Mouse (Mus musculus) erythroblast, embryonic 14.5 days (primary cell): ENCODE results near the gene Zfp296.

Experiments
- GATA1 ChIP-seq: IDR thresholded peaks from 2 replicates; pipeline ENCODE4 v1.6.1; 2012; ENCODE audit warnings: low read length, inconsistent platforms, mixed read lengths
- TAL1 ChIP-seq: IDR thresholded peaks from 3 replicates; pipeline ENCODE4 v1.6.1; 2012; ENCODE audit warnings: low read length, inconsistent platforms, mixed read lengths

DNA sequence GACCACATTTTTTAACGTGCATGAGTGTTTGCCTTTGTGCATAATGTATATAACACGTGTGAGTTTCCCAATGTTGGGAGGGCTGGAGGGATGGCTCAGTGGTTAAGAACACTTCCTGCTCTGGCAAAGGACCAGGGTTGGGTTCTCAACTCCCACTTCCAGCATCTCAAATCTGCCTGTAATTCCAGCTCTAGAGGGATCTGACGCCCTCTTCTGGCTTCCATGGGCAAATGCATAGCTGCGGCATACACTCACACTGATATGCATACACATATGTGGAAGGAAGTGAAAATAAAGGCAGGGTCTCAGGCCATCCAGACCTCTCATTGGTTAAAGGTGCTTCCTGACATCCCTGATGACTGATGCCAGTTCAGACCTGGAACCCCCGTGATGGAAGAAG is 30.2 kb downstream of the Zfp296 start:
- no peak for TF ChIP-seq GATA1
- TF ChIP-seq TAL1, result no peak
